Mouse (Mus musculus) CH12.LX (cell line): Measurements from ENCODE around the gene Syt2. TPM values are rescaled to one million over a fixed set of nuclear protein-coding genes. Genes with fewer than 3 reads are reported as not detected.

ENCODE experiments used
- DNase-seq: peaks from one replicate; pipeline ENCODE4 v3.0.0-alpha.2; 2013; ENCODE audit errors: extremely low read depth
- H3K27ac ChIP-seq: 2 replicates; pipeline ENCODE4 v1.5.1; 2012; ENCODE audit warnings: low read depth, mild to moderate bottlenecking, control low read depth, moderate library complexity; ENCODE audit not compliant: insufficient read depth
- H3K27me3 ChIP-seq: replicated peaks from 2 replicates; pipeline ENCODE3; 2012; ENCODE audit warnings: inconsistent platforms
- H3K36me3 ChIP-seq, 2 experiments: replicated peaks in 1 of 2; 2 replicates each; pipeline versions ENCODE3 to v1.6.1; 2012; ENCODE audit warnings: inconsistent platforms in 1 of 2, low read length in 1 of 2, mild to moderate bottlenecking in 1 of 2, mixed read lengths in 1 of 2, moderate library complexity in 1 of 2; ENCODE audit not compliant: control insufficient read depth in 1 of 2, insufficient read depth in 1 of 2
- H3K4me1 ChIP-seq, 2 experiments: 2 replicates each; pipeline ENCODE4 v1.6.1; 2012; ENCODE audit warnings: inconsistent platforms in 1 of 2, moderate library complexity in 1 of 2; ENCODE audit not compliant: insufficient read depth in 2 of 2, control insufficient read depth in 1 of 2
- H3K4me2 ChIP-seq: 2 replicates; pipeline ENCODE4 v1.6.1; 2012; ENCODE audit warnings: low read depth, mild to moderate bottlenecking, control low read depth; ENCODE audit not compliant: poor library complexity, insufficient read depth, severe bottlenecking
- H3K4me3 ChIP-seq, 3 experiments: fragments of 150-350 bp in 1 of 3; sonication (generic) in 1 of 3; replicated peaks in 1 of 3; 2 replicates each; pipeline versions ENCODE3 to v1.5.1; 2011 to 2012; ENCODE audit warnings: low read depth in 2 of 3, low read length in 2 of 3, mild to moderate bottlenecking in 2 of 3, moderate library complexity in 2 of 3, control low read depth in 1 of 3, improper control_type of control experiment in 1 of 3, inconsistent platforms in 1 of 3, mixed read lengths in 1 of 3; ENCODE audit not compliant: poor library complexity in 1 of 3
- H3K79me2 ChIP-seq: replicated peaks from 2 replicates; pipeline ENCODE4 v1.6.1; 2012; ENCODE audit warnings: mild to moderate bottlenecking, moderate library complexity; ENCODE audit not compliant: control insufficient read depth, poor library complexity, insufficient read depth, severe bottlenecking; ENCODE audit errors: extremely low read depth
- H3K9ac ChIP-seq: 2 replicates; pipeline ENCODE4 v1.6.1; 2012; ENCODE audit warnings: low read depth, mild to moderate bottlenecking, control low read depth, moderate library complexity; ENCODE audit not compliant: insufficient read depth
- H3K9me3 ChIP-seq: replicated peaks from 2 replicates; pipeline ENCODE3; 2012; ENCODE audit warnings: low read length, inconsistent platforms, mixed read lengths
- BHLHE40 ChIP-seq: IDR thresholded peaks from 2 replicates; pipeline ENCODE4 v1.6.1; 2011; ENCODE audit warnings: mild to moderate bottlenecking, low read depth, low read length, improper control_type of control experiment
- CHD1 ChIP-seq: IDR thresholded peaks from 2 replicates; pipeline ENCODE4 v1.6.1; 2012; ENCODE audit warnings: low read depth, low read length, improper control_type of control experiment, inconsistent platforms
- CHD2 ChIP-seq: IDR thresholded peaks from 2 replicates; pipeline ENCODE4 v1.6.1; 2011; ENCODE audit warnings: low read length, improper control_type of control experiment
- CTCF ChIP-seq, 2 experiments: IDR thresholded peaks in 1 of 2; conservative IDR thresholded peaks in 1 of 2; 2 replicates each; pipeline ENCODE4 v1.5.1; 2011 to 2012; ENCODE audit warnings: low read depth in 2 of 2, low read length in 2 of 2, improper control_type of control experiment in 1 of 2, inconsistent platforms in 1 of 2, mild to moderate bottlenecking in 1 of 2, moderate library complexity in 1 of 2
- E2F4 ChIP-seq: IDR thresholded peaks from 2 replicates; pipeline ENCODE4 v1.6.1; 2011; ENCODE audit warnings: low read depth, low read length, improper control_type of control experiment; ENCODE audit not compliant: insufficient replicate concordance
- ELF1 ChIP-seq: IDR thresholded peaks from 2 replicates; pipeline ENCODE4 v1.6.1; 2014; ENCODE audit warnings: low read depth, mild to moderate bottlenecking, inconsistent platforms, low read length, improper control_type of control experiment
- EP300 ChIP-seq: IDR thresholded peaks from 2 replicates; pipeline ENCODE4 v1.6.1; 2011; ENCODE audit warnings: low read length, improper control_type of control experiment
- ETS1 ChIP-seq: conservative IDR thresholded peaks from 2 replicates; pipeline ENCODE4 v1.6.1; 2012; ENCODE audit warnings: low read depth, mild to moderate bottlenecking, inconsistent platforms, low read length, improper control_type of control experiment, moderate library complexity
- GABPA ChIP-seq: IDR thresholded peaks from 2 replicates; pipeline ENCODE4 v1.6.1; 2012; ENCODE audit warnings: low read depth, low read length, improper control_type of control experiment, inconsistent platforms; ENCODE audit not compliant: insufficient replicate concordance
- IRF4 ChIP-seq: IDR thresholded peaks from 2 replicates; pipeline ENCODE4 v1.6.1; 2014; ENCODE audit warnings: low read depth, mild to moderate bottlenecking, inconsistent platforms, low read length, improper control_type of control experiment
- KAT2A ChIP-seq: IDR thresholded peaks from 2 replicates; pipeline ENCODE4 v1.6.1; 2012; ENCODE audit warnings: low read length, improper control_type of control experiment, inconsistent platforms; ENCODE audit not compliant: insufficient replicate concordance
- MAFK ChIP-seq: IDR thresholded peaks from 2 replicates; pipeline ENCODE4 v1.6.1; 2011; ENCODE audit warnings: low read length, improper control_type of control experiment; ENCODE audit not compliant: insufficient replicate concordance
- MAX ChIP-seq: IDR thresholded peaks from 2 replicates; pipeline ENCODE4 v1.6.1; 2011; ENCODE audit warnings: low read length, improper control_type of control experiment
- MAZ ChIP-seq: IDR thresholded peaks from 2 replicates; pipeline ENCODE4 v1.6.1; 2012; ENCODE audit warnings: low read depth, mild to moderate bottlenecking, inconsistent platforms, low read length, improper control_type of control experiment, moderate library complexity
- MEF2A ChIP-seq: IDR thresholded peaks from 2 replicates; pipeline ENCODE4 v1.6.1; 2014; ENCODE audit warnings: low read depth, mild to moderate bottlenecking, inconsistent platforms, low read length, improper control_type of control experiment, borderline replicate concordance
- MYC ChIP-seq: IDR thresholded peaks from 2 replicates; pipeline ENCODE4 v1.6.1; 2011; ENCODE audit warnings: low read depth, mild to moderate bottlenecking, improper control_type of control experiment, low read length
- PAX5 ChIP-seq: IDR thresholded peaks from 2 replicates; pipeline ENCODE4 v1.6.1; 2012; ENCODE audit warnings: low read length, inconsistent platforms, mixed read lengths
- POLR2AphosphoS2 ChIP-seq: IDR thresholded peaks from 2 replicates; pipeline ENCODE4 v1.6.1; 2011; ENCODE audit warnings: low read depth, low read length, improper control_type of control experiment
- RAD21 ChIP-seq: IDR thresholded peaks from 2 replicates; pipeline ENCODE4 v1.6.1; 2011; ENCODE audit warnings: low read depth, mild to moderate bottlenecking, low read length, improper control_type of control experiment, moderate library complexity
- RCOR1 ChIP-seq: conservative IDR thresholded peaks from 2 replicates; pipeline ENCODE4 v1.6.1; 2012; ENCODE audit warnings: low read depth, mild to moderate bottlenecking, inconsistent platforms, low read length, improper control_type of control experiment
- SIN3A ChIP-seq: IDR thresholded peaks from 2 replicates; pipeline ENCODE4 v1.6.1; 2012; ENCODE audit warnings: low read length, improper control_type of control experiment, inconsistent platforms
- SMC3 ChIP-seq: IDR thresholded peaks from 2 replicates; pipeline ENCODE4 v1.6.1; 2011; ENCODE audit warnings: low read depth, low read length, improper control_type of control experiment
- TBP ChIP-seq: conservative IDR thresholded peaks from 2 replicates; pipeline ENCODE4 v1.6.1; 2011; ENCODE audit warnings: low read depth, low read length, improper control_type of control experiment
- UBTF ChIP-seq: IDR thresholded peaks from 2 replicates; pipeline ENCODE4 v1.6.1; 2012; ENCODE audit warnings: low read depth, mild to moderate bottlenecking, inconsistent platforms, low read length, improper control_type of control experiment, moderate library complexity
- USF1 ChIP-seq: IDR thresholded peaks from 2 replicates; pipeline ENCODE4 v1.6.1; 2014; ENCODE audit warnings: low read depth, mild to moderate bottlenecking, inconsistent platforms, low read length, improper control_type of control experiment
- ZC3H11A ChIP-seq: IDR thresholded peaks from 2 replicates; pipeline ENCODE4 v1.6.1; 2012; ENCODE audit warnings: low read depth, mild to moderate bottlenecking, inconsistent platforms, low read length, improper control_type of control experiment
- ZMIZ1 ChIP-seq: IDR thresholded peaks from 2 replicates; pipeline ENCODE4 v1.6.1; 2012; ENCODE audit warnings: low read depth, mild to moderate bottlenecking, inconsistent platforms, low read length, improper control_type of control experiment
- ZNF384 ChIP-seq: IDR thresholded peaks from 2 replicates; pipeline ENCODE4 v1.6.1; 2012; ENCODE audit warnings: low read depth, low read length, improper control_type of control experiment, inconsistent platforms
- dilution Hi-C: fragments of 300-500 bp; cut with MboI; formaldehyde crosslinking; loops from 2 replicates; pipeline ENCODE4 v1.14.3; 2020; ENCODE audit warnings: low sequenced_read_pairs; ENCODE audit not compliant: extremely low pct_unique_long_range_greater_than_20kb, extremely low pct_ligation_motif_present
- in situ Hi-C: fragments of 300-500 bp; cut with MboI; formaldehyde crosslinking; loops from 3 replicates; pipeline ENCODE4 v1.14.3; 2019; ENCODE audit warnings: low sequenced_read_pairs, low pct_ligation_motif_present, low pct_unique_long_range_greater_than_20kb, mixed read lengths
- polyA plus RNA-seq: library from polyadenylated mRNA; unstranded; fragments of >175 nt; gene quantifications from 2 replicates; pipeline ENCODE4 v1.2.1, GENCODE M21; 2012; ENCODE audit warnings: low read depth; ENCODE audit not compliant: insufficient read length
- total RNA-seq, 2 experiments: library from RNA; depleted of rRNA; stranded (reverse); fragments of 300-350 nt in 1 of 2; fragments of >200 nt in 1 of 2; gene quantifications; 2 replicates each; pipeline ENCODE4 v1.2.3; 2012 to 2014

Gene Syt2
- total and polyA plus RNA-seq, 3 experiments: not detected

- peaks cover 13 to 19% of the 10 kb centered on the region in 2 experiments for H3K4me1 ChIP-seq
- dilution Hi-C loops: no loop called here
- H3K4me3 ChIP-seq: no peak overlapping the region
- no peaks in the 10 kb centered on the region for H3K79me2 ChIP-seq
- H3K27ac ChIP-seq: no peak overlapping the region
- no peaks in the 10 kb centered on the region for H3K36me3 ChIP-seq
- peaks cover 85% of the 10 kb centered on the region for H3K27me3 ChIP-seq
- no peak for DNase-seq
- in situ Hi-C loops: no loop called here
- no peaks in the 10 kb centered on the region for H3K9me3 ChIP-seq
- TF ChIP-seq POLR2AphosphoS2: no peak
- no peak for TF ChIP-seq CTCF (conservative IDR thresholded peaks at IDR 0.05 in 1 of 2, IDR thresholded peaks at IDR 0.05 in 1 of 2; ENCODE audit: low read depth in 2 of 2, low read length in 2 of 2)
- TF ChIP-seq ZC3H11A: no peak
- TF ChIP-seq MEF2A: no peak
- no peak overlapping the region for H3K4me2 ChIP-seq
- no peak overlapping the region for H3K9ac ChIP-seq
These were observed 75.0 kb downstream of the Syt2 start for GRCm38 (mm10) chr1:134721486-134721885.

- in situ Hi-C loops: no loop called here
These were observed 76.4 kb downstream of the Syt2 start for GRCm38 (mm10) chr1:134722891-134723290.

GRCm38 (mm10) chr1:134725276-134725675, 78.8 kb downstream of the Syt2 start:
- Histone ChIP-seq H3K4me2 (no peak overlapping the region), H3K9me3 (no peaks in the 10 kb centered on the region), H3K4me3 (no peak overlapping the region), H3K79me2 (no peaks in the 10 kb centered on the region), H3K36me3 (no peaks in the 10 kb centered on the region), H3K4me1 (0 out of 4 replicates have a peak, but pooled peaks cover 3% of the 10 kb centered on the region in 2 experiments), H3K27ac (no peak overlapping the region), H3K9ac (no peak overlapping the region), H3K27me3 (peaks cover 89% of the 10 kb centered on the region)
- DNase-seq: peak; percentile 39
- in situ Hi-C loops: no loop called here
- dilution Hi-C loops: no loop called here
- TF ChIP-seq ELF1 (peak; percentile 44; the same call in 1 of the 2 replicates), ZMIZ1 (no peak), MAX (no peak), RCOR1 (no peak), KAT2A (no peak), CTCF (conservative IDR thresholded peaks at IDR 0.05 in 1 of 2, IDR thresholded peaks at IDR 0.05 in 1 of 2; ENCODE audit: low read depth in 2 of 2, low read length in 2 of 2) (peak; percentile 19 to 68; a peak in 2 of 4 replicates), ZNF384 (no peak), IRF4 (no peak), PAX5 (no peak), TBP (no peak), ETS1 (no peak), POLR2AphosphoS2 (no peak), MAZ (no peak), CHD2 (no peak), USF1 (no peak), BHLHE40 (no peak), UBTF (no peak), RAD21 (peak; percentile 59), SIN3A (no peak), SMC3 (peak; percentile 66)

More at GRCm38 (mm10) chr1:134722891-134723290, 76.4 kb downstream of the Syt2 start:
- H3K36me3 ChIP-seq: no peaks in the 10 kb centered on the region
- TF ChIP-seq ZC3H11A: no peak
- no peak for TF ChIP-seq KAT2A
- TF ChIP-seq MYC: no peak
- TF ChIP-seq E2F4: no peak
- TF ChIP-seq ELF1: no peak
- no peak for TF ChIP-seq ZMIZ1
- TF ChIP-seq CHD2: no peak
- TF ChIP-seq GABPA: no peak
- no peak for TF ChIP-seq EP300
- no peak for TF ChIP-seq PAX5
- TF ChIP-seq CHD1: no peak
- no peak for TF ChIP-seq MAFK
- TF ChIP-seq BHLHE40: no peak
- H3K4me1 ChIP-seq: peaks cover 13 to 19% of the 10 kb centered on the region in 2 experiments
- dilution Hi-C loops: no loop called here
- no peak overlapping the region for H3K9ac ChIP-seq
- no peak overlapping the region for H3K4me3 ChIP-seq
- H3K4me2 ChIP-seq: no peak overlapping the region
- no peak overlapping the region for H3K27ac ChIP-seq
- H3K27me3 ChIP-seq: peaks cover 87% of the 10 kb centered on the region
- no peak for DNase-seq
- H3K9me3 ChIP-seq: no peaks in the 10 kb centered on the region
- H3K79me2 ChIP-seq: no peaks in the 10 kb centered on the region
